Mouse (Mus musculus) gastrocnemius, postnatal 14 days (tissue): ENCODE measurements around the gene Klrb1. TPM values are rescaled to one million over a fixed set of nuclear protein-coding genes. Genes with fewer than 3 reads are reported as not detected.
"Not testable (repeated sequence)": the region's sequence is repeated elsewhere in the genome, so short reads cannot be mapped to it uniquely, and the experiment has no call there.

Experiments
- DNase-seq: peaks from one replicate; pipeline ENCODE4 v3.0.0; 2021; ENCODE audit warnings: mixed read lengths
- intact Hi-C: fragments of 180-260 bp; cut with DNase I; formaldehyde crosslinking; loops from one replicate; pipeline ENCODE4 v1.15.1; 2025; ENCODE audit warnings: low total_unique reads
- long read RNA-seq, 2 experiments: library from polyadenylated mRNA; stranded (forward); transcript quantifications; one replicate each; pipeline ENCODE4 v2.0.0; 2021
- total RNA-seq, 2 experiments: library from RNA; stranded (reverse); gene quantifications; 2 replicates each; pipeline ENCODE4 v1.2.3; 2021

Klrb1 gene
- not detected for total RNA-seq
- long read RNA-seq, experiment 1, partial matches to known transcripts, result 0 of 1 reads
- long read RNA-seq, experiment 1, other reads (novel, unspliced or antisense), result 1 of 1 reads
- long read RNA-seq, experiment 2, result 0 reads

GRCm38 (mm10) chr6:128722959-128723358 lies at the start of gene Klrb1:
TSS of gene Klrb1 (minus strand) at chr6:128723059.
- DNase-seq, result no peak
- intact Hi-C loops, result no loop called here

- intact Hi-C loops, result no loop called here
- no peak for DNase-seq
Observed at GRCm38 (mm10) chr6:128769481-128770253, 46.8 kb upstream of the Klrb1 start.

- no peak for DNase-seq
- intact Hi-C loops, result no loop called here
Observed at GRCm38 (mm10) chr6:128768047-128768446, 45.2 kb upstream of the Klrb1 start.

GRCm38 (mm10) chr6:128766486-128767254 lies 43.8 kb upstream of the Klrb1 start:
- peak; percentile 39 for DNase-seq
- intact Hi-C loops, result not testable (repeated sequence)

- DNase-seq, result no peak
- intact Hi-C loops, result loop anchor here (2.0 kb wide), 1 partner anchor 38 kb away; no protein-coding TSS in a partner anchor
Observed at GRCm38 (mm10) chr6:128765211-128765610, 42.4 kb upstream of the Klrb1 start.

- DNase-seq, result no peak
- intact Hi-C loops, result loop anchor here (2.0 kb wide), 1 partner anchor 38 kb away; no protein-coding TSS in a partner anchor
Observed at GRCm38 (mm10) chr6:128764598-128764997, 41.7 kb upstream of the Klrb1 start.

GRCm38 (mm10) chr6:128763736-128764523 lies 41.1 kb upstream of the Klrb1 start:
- peak; percentile 90 for DNase-seq
- intact Hi-C loops, result loop anchor here (2.0 kb wide), 1 partner anchor 39 kb away; no protein-coding TSS in a partner anchor

- intact Hi-C loops, result not testable (repeated sequence)
Observed at GRCm38 (mm10) chr6:128762892-128763670, 40.2 kb upstream of the Klrb1 start.

GRCm38 (mm10) chr6:128761144-128761540 lies 38.3 kb upstream of the Klrb1 start:
- intact Hi-C loops, result loop anchor here (2.0 kb wide), 1 partner anchor 78 kb away; no protein-coding TSS in a partner anchor
- no peak for DNase-seq

More at GRCm38 (mm10) chr6:128762892-128763670, 40.2 kb upstream of the Klrb1 start:
- not testable (repeated sequence) for DNase-seq

GRCm38 (mm10) chr6:128760416-128761143 lies 37.7 kb upstream of the Klrb1 start:
- DNase-seq, result peak; percentile 76
- intact Hi-C loops, result loop anchor here (2.0 kb wide), 1 partner anchor 78 kb away; no protein-coding TSS in a partner anchor

GRCm38 (mm10) chr6:128760016-128760415 lies 37.2 kb upstream of the Klrb1 start:
- intact Hi-C loops, result loop anchor here (2.0 kb wide), 1 partner anchor 79 kb away; no protein-coding TSS in a partner anchor

GRCm38 (mm10) chr6:128759221-128759950 lies 36.5 kb upstream of the Klrb1 start:
- DNase-seq, result no peak
- intact Hi-C loops, result no loop called here

More at GRCm38 (mm10) chr6:128760016-128760415, 37.2 kb upstream of the Klrb1 start:
- DNase-seq, result peak; percentile 85

- intact Hi-C loops, DNase-seq: not testable (repeated sequence)
Observed at GRCm38 (mm10) chr6:128755402-128755763, 32.5 kb upstream of the Klrb1 start.

- DNase-seq, intact Hi-C loops: not testable (repeated sequence)
Observed at GRCm38 (mm10) chr6:128754748-128755401, 32.0 kb upstream of the Klrb1 start.

GRCm38 (mm10) chr6:128754265-128754664 lies 31.4 kb upstream of the Klrb1 start:
- intact Hi-C loops, result not testable (repeated sequence)
- peak; percentile 11 for DNase-seq

GRCm38 (mm10) chr6:128753610-128754224 lies 30.9 kb upstream of the Klrb1 start:
- intact Hi-C loops, result not testable (repeated sequence)
- peak; percentile 72 for DNase-seq
